27 mouse cellular contexts compared by ENCODE assay signal in the genomic region with DNA sequence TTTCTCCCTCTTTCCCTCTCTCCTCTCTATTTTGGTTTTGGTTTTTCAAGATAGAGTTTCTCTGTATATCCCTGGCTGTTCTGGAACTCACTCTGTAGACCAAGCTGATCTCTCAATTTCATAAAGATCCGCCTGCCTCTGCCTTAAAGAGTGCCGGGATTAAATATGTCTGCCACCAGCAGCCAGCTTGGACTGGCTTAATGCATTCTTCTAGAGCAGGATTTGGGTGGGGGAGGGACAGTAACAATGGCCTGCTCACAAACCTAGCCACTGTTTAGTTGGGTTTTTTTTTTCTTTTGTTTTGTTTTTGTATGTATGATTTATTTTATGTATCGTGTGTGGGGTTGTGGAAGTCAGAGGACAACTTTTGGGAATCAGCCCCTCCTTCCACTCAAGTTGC.
"Had no signal": no experiment of that assay in that cellular context is flagged by ENCODE, and none has a peak within 500 bp of the region (broad histone marks: within the 10 kb centered on the region; RNA-seq: fewer than 3 reads in every experiment).

No protein-coding gene starts in this region.

- H3K36me3 ChIP-seq: embryonic facial prominence, embryonic 10.5 days; embryonic facial prominence, embryonic 12.5 days; embryonic facial prominence, embryonic 13.5 days; embryonic facial prominence, embryonic 15.5 days; forebrain, embryonic 10.5 days; forebrain, embryonic 12.5 days; forebrain, embryonic 15.5 days; heart, embryonic 10.5 days had no signal

- H3K4me3 ChIP-seq: embryonic facial prominence, embryonic 10.5 days; embryonic facial prominence, embryonic 12.5 days; embryonic facial prominence, embryonic 13.5 days; embryonic facial prominence, embryonic 15.5 days; erythroblast, embryonic 14.5 days; forebrain, embryonic 10.5 days; forebrain, embryonic 12.5 days; forebrain, embryonic 13.5 days; forebrain, embryonic 15.5 days; gastrocnemius, adult 2 months; heart, adult 2 months; heart, embryonic 10.5 days had no signal

- H3K27ac ChIP-seq: embryonic facial prominence, embryonic 10.5 days; embryonic facial prominence, embryonic 12.5 days; embryonic facial prominence, embryonic 13.5 days; embryonic facial prominence, embryonic 15.5 days; forebrain, embryonic 10.5 days; forebrain, embryonic 12.5 days; forebrain, embryonic 13.5 days; forebrain, embryonic 15.5 days; gastrocnemius, adult 2 months; heart, adult 2 months; heart, embryonic 10.5 days had no signal

- H3K9ac ChIP-seq: embryonic facial prominence, embryonic 12.5 days; embryonic facial prominence, embryonic 13.5 days; embryonic facial prominence, embryonic 15.5 days; forebrain, embryonic 12.5 days; forebrain, embryonic 13.5 days; forebrain, embryonic 15.5 days; forebrain, postnatal 0 days had no signal

- DNase-seq: cerebellum, adult 9-11 months; cerebellum, postnatal 10 days; cerebellum, postnatal 14 days; cerebellum, postnatal 25 days; cerebellum, postnatal 36 days; embryo, embryonic 11 days; forebrain, postnatal 0 days; gastrocnemius, adult 2 months; gastrocnemius, postnatal 10 days; gastrocnemius, postnatal 14 days; gastrocnemius, postnatal 25 days; gastrocnemius, postnatal 36 days; heart, adult 11 months; heart, adult 18-20 months; heart, adult 2 months had no signal

- ATAC-seq: forebrain, embryonic 13.5 days; forebrain, embryonic 14.5 days; forebrain, embryonic 15.5 days; forebrain, embryonic 16.5 days; forebrain, postnatal 0 days had no signal

- H3K4me1 ChIP-seq: forebrain, embryonic 10.5 days; forebrain, embryonic 12.5 days had no signal

- H3K27me3 ChIP-seq: embryonic facial prominence, embryonic 12.5 days; embryonic facial prominence, embryonic 13.5 days; embryonic facial prominence, embryonic 15.5 days; forebrain, embryonic 12.5 days; forebrain, embryonic 13.5 days; forebrain, embryonic 15.5 days had no signal

- H3K4me2 ChIP-seq: embryonic facial prominence, embryonic 12.5 days; embryonic facial prominence, embryonic 13.5 days; embryonic facial prominence, embryonic 15.5 days; forebrain, embryonic 12.5 days; forebrain, embryonic 13.5 days; forebrain, embryonic 15.5 days had no signal

- H3K9me3 ChIP-seq: embryonic facial prominence, embryonic 10.5 days; embryonic facial prominence, embryonic 12.5 days; embryonic facial prominence, embryonic 13.5 days; embryonic facial prominence, embryonic 15.5 days; forebrain, embryonic 10.5 days; forebrain, embryonic 12.5 days; forebrain, embryonic 13.5 days; forebrain, embryonic 15.5 days; heart, embryonic 10.5 days had no signal
